Mouse (Mus musculus) inflammation-experienced regulatory T-cells, adult 6 months (primary cell): ENCODE data around the gene Cfap46. TPM values are rescaled to one million over a fixed set of nuclear protein-coding genes. Genes with fewer than 3 reads are reported as not detected.

Experiments
- ATAC-seq: one replicate; pipeline ENCODE4 v1.8.0; 2017
- polyA plus RNA-seq, 3 experiments: library from polyadenylated mRNA; unstranded; fragments of 100-300 nt; shearing (Covaris generic); gene quantifications; one replicate each; pipeline ENCODE4 v1.2.1; 2017

The Cfap46 gene
- polyA plus RNA-seq: not detected

DNA sequence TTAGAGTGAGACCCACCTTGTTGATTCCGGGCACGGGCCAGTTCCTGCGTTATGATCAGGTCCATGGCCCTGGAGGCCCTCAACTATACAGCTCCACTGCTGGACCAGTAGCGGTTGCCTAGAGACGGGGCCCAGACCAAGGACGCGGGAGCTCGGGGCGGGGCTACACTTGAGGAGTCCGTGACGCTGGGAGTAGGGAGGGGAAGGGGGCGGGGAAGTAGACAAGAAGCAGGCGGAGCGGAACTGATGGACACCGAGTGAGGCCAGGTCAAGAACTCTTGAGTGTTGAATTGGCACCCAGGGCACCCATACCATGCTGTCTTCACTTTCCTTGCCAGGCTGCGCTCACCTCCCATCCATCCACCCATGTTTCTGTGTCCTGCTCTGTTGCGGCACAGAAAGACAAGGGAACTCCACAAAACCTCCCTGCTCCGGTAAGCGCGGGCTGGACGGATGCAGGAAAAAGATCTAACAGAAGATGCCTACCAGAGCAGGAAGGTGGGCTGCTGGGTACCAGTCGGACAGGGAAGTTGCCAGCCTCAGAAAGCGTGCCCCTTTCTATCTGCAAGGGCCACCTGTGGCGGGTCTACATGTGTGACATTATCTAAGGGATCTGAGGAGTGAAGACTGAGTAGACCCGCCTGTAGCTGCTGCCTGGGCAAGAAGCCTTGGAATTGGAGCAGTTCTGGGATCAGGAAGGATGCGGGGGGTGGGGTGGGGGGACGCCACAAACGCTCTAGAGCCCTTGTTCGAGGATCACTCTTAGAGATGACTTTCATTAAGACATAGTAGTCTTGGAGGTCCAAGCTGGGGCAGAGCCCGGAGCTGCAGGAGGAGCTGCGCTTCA is at the start of gene Cfap46:
TSS of gene Cfap46 (minus strand) at position 112 of the 847 bp plus-strand sequence.
- ATAC-seq: peak; percentile 46

DNA sequence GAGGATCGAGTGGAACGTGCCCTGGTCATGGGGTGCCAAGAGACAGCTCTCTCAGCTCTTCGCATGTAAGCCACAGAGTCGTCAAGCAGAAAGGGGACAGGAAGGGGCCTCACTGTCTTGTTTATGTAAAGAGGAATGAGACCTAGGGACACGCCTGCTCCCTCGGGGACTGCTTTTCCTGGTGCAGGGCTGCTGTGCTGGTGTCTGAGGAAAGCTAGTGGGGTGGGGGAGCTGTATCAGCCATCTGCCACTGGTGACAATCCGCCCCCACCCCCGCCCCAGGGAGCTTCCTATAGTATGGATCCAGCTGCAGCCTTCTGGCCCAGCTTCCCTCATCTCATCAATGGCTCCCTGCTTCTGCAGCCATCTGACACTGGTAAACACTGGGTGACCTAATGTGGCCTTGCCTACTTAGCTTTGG is 47.7 kb upstream of the Cfap46 start:
- no peak for ATAC-seq

DNA sequence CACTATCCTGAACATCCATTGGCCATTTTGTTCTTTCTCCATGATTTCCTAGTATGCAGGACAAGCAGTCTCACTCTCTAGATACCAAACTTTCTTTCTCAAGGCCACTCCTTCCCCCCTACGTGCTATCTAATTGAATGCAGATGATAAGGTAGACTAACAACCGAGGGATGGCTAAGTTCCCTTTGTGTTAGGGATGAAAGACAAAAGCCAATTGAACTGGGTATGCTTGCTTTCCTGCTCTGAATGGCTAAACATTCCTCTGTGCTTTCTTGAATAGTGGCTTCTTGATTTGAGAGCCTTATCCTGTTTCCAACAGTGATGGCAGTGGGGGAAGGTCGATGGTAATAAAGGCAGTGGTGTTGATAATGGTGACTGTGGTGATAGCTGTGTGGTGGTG is 43.5 kb upstream of the Cfap46 start:
- no peak for ATAC-seq

DNA sequence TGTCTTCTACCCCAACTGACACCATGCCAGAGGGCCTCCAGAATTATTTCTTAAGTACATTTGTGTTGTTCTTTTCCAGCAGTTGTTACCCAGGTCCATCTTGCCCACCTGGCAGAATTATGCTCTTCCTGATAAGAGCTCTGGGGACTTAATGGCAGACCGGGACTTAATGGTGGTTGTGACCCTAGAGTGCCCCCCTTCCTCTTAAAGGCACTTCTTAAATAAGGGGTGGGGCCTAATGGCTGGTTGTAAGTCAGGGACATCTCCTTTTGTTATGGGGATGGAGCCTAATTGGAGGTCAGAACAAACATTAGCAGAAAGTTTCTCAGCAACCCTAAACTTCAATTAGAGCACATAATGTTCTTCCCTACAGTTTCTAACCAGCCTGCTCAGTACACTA is 42.0 kb upstream of the Cfap46 start:
- ATAC-seq: no peak

DNA sequence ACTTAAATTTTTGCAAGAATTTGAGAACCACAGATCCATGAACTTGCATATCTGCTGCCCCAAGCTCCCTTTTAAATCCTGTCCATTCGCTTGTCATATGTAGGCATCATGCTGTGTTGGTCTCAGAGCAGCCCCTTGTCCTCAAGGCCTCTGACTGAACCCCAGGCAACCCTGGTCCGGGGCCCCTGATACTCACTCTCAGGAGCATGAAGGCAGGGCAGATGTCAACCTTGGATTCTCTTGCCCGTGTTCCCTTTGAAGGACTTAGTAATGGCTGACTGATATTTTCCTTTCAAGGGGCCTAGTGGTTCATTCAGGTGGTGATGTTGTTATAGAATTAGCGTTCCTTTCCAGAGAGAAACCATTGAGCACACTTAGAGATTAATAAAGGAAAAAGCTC is 40.4 kb upstream of the Cfap46 start:
- no peak for ATAC-seq

DNA sequence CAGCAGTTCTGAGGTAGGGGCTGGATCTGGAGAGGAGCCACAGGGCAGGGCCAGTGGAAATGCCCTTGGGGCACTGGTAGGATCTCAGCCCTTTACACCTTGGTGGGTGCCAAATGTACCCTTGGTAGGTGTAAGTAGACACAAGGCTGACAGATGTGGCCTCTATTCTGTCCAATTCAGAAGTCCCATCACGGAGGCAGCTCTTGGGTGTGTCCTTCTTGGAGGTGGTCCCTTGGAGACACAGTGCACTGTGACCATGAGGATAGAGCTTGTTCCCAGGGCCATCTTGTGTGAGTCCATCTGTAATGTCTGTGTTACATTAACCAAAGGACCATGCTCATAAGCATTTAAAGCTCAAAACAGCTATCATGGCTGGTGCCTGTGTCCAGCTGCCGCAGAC is 37.6 kb upstream of the Cfap46 start:
- no peak for ATAC-seq

DNA sequence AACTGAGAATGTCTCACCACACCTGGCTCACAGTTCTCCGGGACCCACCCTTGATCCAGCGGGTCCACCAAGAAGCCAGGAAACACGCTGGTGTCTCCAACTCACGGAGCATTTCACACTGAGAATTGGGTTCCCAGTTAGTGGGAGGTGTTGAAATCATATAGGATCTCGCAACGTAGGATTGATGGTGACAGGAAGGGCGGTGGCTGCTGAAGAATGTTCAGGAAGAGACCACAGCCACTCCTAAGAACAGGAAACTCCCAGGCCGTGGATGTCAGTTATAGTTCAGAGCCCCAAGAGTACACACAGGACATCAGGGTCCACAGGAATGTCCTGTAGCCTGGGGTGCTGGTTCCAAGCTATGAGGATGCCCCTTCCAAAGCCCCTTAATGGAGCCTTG is 34.2 kb upstream of the Cfap46 start:
- ATAC-seq: no peak

DNA sequence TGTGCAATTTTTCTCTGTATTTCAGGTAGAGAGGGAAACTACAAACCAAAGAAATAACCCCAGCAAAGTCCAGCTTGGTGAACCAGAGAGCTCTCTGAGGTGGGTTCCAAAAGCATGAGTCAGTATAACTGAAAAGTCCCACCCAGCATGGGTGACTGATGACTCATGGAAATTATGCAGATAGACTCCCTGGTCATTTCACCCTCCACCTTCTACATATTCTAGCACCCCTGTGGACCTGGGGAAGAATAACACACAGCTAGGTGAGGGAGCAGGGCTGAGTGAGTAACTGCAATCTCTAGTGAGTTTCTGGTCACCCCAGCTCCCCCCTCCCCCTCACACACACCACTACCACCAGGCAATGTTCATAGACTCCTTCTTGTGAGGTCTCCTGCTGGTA is 28.2 kb upstream of the Cfap46 start:
- ATAC-seq: no peak

DNA sequence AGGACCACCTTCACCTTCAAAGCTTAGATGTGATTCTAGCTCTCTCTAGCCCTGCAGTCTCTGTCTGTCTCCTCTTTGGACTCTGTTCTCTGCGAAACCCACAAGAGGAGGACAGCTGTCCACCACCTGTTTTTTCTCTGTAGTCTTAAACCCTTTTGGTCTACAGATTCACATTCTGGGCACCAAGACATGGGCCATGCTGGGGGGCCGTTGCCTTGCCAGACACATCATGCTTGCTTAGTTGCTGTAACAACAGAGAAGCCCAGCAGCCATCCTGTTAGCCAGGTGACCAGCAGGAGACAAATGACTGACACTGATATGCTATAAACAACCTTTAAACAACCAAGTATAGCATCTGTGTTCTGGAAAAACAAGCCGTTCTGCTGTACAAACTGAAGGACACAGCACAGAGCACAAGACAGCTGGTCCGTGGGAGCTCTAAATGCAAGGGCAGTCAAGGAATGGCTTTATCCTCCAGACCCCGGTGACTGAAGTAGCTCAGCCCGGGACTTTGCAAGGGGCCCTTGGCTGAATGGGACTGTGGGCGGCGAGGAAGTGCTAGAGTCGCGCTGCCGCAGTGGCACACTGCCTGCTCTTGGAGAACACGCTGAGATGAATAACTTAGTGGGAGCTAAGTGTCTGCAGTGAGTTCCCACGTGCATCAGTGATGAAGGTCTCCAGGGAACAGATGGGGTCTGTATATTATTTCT is 22.9 kb upstream of the Cfap46 start:
- ATAC-seq: no peak

DNA sequence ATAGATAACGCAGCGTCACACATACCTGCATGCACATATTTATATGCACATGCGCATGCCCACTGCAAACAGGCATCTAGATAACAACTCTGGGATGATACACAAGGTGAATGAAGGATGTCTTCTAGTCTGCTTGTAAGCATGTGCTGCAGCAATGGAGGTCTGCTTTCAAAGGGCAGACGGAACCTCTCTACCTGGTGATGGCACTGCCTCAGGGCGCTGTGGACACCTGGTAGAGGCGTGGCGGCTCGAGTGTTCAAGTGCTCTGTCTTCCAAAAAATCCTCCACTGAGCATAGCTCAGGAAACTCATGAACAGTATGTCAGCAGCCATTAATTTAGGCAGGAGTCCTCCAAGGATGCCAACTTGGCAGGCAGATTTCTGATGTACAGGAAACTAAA is 22.2 kb upstream of the Cfap46 start:
- no peak for ATAC-seq

DNA sequence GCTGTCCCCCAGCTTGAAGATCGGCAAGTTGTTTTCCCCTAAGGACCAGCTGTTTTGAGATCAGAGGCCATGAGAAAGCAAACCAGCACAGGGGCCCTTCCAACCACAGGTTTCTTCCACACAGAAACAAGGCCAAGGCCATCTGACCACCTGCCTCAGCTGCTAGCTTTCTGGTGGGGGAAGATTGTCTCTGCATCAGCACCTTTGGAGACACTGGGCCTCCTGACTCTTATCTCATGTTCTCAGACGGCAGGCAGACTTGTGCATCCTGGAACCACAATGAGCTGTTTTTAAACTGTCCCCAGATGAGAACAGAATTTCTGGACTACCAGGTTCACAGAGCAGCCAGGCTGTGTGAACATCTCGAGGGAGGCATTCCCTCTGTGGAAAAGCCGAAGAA is 21.5 kb upstream of the Cfap46 start:
- no peak for ATAC-seq

DNA sequence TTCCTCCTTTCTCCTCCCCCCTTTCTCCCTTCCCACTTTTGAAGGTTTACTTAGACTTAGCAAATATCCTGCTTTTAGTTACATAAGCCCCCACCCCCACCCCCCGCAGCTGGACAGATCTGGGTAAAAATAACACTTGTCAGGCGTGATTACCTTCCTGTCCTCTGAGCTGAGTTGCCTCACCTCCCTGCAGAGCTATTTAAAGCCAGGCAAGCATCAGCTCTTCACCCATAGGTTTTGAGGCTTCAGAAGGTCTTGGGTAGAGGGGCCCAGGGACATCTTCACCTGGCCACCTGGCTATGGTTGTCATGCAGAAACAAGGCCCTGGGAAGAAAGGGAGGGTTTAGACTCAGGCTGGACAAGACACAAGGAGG is 20.2 kb upstream of the Cfap46 start:
- no peak for ATAC-seq

DNA sequence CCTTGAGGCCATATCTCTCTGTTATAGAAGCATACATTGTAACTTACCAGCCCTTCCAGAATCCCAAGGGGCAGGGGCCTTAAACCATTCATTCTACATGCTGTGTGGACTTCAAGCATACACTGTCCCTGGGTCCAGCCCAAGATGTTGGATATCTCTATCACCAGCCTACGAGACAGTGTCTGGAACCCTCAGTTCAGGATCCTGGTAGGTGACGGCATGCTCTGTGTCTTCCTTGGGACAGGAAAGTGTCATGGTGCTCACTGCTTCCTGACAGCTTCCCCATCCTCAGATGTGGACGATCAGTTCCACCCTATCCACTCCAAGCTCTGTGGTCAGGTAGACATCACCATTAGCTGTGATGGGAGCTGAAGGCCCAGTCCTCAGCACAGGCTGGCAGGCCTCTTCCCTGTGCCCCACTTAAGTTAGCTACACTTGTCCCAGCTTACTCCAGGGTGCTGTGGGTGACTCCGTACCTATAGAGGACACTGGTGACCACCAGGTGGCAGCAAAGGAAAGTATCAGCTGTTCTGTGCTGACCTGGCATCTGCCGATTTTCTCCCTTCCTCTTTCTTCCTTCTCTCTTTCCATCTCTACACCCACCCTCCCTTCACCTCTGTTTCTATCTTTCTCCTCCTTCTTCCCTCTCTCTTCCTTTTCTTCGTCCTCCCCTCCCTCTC is 19.7 kb upstream of the Cfap46 start:
- ATAC-seq: peak; percentile 48

DNA sequence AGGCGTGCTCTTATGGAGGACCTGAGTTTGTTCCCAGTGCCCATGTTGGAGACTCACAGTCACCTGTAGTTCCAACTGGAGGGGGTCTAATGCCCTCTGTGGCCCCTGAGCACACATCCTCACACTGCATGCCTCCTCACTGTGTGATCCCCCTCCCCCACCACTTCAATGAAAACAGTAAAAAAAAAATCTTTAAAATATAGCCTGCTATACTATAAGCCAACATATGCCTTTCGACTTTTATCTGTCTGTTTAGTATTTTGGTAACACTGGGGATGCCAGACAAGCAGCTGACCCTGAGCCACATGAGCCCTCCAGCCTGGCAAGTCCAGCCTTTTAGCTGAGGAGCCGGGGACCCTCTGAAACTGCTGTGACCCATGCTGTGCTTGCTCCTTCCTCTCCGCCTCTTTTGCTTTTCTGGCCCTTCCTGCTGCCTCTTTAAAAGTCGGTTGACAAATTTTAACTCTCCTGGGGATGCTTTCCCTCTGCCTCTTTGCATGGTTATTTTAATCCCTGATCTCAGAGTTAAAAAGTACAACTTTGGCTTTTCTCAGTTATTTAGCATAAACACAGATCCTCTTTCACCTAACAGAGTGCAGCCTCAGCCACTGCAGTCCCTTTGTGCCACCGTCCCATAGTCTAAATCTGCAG is 18.2 kb upstream of the Cfap46 start:
- ATAC-seq: no peak

DNA sequence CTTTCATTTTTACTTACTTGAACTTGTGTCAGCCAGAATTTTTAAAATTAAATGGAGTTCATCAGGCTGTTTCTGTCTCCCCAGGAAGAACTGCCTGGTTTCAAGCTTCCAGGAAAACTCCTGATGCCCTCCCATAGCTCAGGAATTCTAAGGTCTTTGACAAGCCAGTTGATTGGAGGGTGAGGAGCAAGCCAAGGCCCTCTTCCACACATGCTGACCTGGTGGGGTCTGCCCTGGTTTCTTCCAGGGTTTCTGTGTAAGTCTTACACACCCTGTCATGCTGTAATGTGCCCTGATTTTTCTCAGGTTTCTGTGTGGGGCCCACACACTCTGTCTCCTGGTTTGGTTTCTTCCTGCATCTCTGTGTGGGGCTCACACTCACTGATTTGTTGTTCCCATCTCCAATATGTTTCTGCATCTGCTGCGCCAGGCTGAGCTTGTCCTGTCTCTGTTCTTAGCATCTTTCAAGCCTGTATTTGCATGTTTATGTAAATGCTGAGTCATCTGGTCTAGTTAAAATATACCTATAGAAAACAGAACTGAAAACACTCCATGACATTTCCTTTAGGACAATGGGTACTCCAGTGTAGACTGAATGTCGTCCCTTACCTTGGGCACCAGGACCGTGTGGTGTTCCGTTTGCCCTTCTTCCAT is 9.2 kb upstream of the Cfap46 start:
- no peak for ATAC-seq

DNA sequence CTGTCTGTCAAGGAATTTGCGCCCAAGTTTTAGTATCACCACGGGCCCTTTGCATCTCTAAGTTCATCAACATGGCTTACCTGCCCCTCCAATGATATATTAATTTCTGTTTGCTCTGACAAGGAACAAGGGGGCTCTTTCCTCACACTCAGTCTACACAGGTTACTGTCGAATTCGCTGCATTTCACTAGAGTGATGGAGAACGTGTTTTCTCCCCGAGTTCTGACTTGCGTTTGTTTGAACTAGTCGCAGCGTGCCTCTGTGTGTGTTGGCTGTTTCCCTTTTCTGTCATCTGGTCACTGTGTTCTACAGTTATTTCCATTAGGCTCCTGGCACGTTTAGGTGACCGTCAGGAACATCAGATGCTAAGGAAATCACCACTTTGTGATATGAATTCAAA is 8.6 kb upstream of the Cfap46 start:
- ATAC-seq: no peak

DNA sequence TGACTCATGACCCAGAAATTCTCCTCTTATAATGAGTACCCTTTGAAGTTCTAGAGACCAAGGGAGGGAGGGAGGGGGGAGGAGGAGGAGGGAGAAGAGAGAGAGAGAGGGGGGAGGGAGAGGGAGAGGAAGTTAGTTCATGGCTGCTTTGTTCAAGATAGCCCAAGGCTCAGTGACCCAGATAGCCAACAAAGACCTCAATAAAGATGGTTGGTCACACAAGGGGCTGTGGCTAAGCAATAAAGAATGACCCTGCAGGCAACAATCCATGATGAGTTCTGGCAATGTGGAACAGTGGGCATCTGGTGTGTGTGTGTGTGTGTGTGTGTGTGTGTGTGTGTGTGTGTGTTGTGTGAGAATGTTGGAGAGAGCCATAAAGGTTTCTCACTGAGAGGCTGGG is 1.7 kb upstream of the Cfap46 start:
- no peak for ATAC-seq

DNA sequence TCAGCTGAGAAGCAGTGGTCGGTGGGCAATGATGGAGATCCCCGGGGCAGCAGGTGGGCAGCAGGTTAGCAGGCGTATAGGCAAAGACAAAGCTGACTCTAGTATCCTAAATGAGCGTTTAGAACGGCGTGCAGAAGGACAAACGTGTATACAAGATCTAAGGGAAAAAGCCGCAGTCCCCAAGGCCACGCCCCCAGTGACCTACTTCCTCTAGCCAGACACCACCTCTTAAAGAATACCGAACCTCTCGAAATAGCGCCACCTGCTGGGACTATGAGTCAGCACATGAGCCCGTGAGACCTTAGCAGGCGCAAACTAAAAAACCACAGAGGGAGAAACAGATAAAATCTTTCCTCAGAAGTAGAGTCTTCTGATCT is 924 bp upstream of the Cfap46 start:
- peak; percentile 96 for ATAC-seq

DNA sequence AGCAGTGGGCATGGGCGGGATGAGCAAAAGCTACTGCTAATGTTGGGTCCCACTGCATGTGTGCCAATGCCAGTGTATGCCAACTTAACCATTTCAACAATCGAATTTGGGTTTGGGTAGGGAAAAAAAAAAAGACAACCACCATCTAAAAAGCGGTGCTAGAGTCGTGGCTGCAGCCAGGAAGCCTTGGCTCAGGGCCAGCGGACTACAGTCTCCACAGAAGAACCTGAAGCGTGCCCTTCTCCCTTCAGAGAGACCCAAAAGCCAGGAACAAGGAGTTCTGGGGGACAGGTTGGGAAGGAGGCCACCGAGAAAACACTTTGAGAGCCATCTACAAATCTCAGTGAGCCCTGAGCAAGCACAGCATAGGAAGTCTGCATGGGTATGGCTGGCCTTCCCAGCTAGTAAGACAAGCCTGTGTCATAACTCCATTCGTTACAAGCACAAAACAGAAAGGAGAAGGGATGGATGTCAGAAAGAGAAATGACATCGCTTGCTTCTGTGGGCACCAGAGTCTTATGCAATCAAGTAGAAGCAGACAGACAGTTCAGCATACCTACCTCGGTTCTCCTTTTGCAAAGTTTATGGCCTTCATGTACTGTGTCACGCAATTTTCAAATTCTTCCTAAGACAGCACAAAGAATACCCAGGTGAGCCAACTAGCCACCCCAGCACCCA is 1.6 kb downstream of the Cfap46 start:
- ATAC-seq: no peak

DNA sequence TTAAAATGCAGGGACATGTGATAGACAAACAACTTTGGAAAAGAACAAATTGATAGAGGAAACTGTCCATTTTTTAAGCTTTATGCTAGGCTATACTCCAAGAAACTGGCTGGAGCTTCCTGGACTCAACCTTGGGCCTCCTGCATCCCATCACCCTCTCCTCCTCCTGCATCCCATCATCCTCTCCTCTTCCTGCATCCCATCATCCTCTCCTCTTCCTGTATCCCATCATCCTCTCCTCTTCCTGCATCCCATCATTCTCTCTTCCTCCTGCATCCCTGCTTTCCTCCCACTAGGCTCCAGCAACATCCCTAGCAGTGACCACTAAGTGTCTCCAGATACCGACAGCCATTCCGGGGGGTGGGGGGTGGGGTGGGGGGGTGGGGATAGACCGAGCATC is 7.2 kb downstream of the Cfap46 start:
- no peak for ATAC-seq

DNA sequence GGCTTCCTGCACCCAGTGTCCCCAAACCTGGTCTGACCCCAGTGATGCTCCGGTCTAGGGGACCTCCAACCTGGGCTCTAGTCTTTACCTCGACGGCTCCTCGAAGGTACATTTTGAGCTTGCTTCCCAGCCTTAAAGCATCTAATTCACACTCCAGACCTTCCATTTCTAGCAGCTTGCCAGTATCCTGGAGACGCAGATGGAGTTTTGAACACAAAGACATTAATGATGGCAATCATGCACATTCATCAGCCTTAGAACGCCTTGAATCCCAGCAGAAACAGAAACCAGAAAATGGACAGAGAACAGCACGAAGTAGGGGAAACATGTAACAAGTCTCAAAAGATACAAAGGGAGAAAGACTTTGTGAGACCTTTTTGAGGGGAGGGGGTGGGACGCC is 16.7 kb downstream of the Cfap46 start:
- ATAC-seq: no peak

DNA sequence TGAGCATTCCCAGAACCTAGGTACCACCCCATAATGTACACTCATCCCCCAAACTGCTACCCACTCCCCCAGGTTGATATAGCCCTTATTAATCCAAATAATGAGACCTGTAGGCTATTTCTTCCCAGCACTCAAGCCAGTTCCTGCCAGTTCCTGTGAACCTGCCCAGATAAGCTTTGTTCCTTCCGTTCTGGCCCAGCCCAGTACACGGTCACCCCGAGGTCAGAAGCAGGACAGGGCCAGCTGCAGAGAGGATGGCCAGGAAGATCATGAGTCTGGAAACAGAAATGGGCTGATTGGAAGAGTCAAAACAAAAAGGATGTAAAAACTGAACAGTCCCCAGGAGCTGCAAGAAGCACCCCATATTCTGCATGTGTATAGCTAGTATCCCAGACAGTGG is 20.3 kb downstream of the Cfap46 start:
- ATAC-seq: no peak
